Mouse (Mus musculus): Measurements from ENCODE around the gene Snrnp200. TPM values are rescaled to one million over a fixed set of nuclear protein-coding genes. Genes with fewer than 3 reads are reported as not detected.
A peak's percentile ranks its signal among the peaks of the same experiment; 100 is the strongest.
"Not testable (repeated sequence)": the region's sequence is repeated elsewhere in the genome, so short reads cannot be mapped to it uniquely, and the experiment has no call there.

Snrnp200 gene
- total RNA-seq, 2 experiments from 2014 or later: 94.9 to 95.2 TPM

DNA sequence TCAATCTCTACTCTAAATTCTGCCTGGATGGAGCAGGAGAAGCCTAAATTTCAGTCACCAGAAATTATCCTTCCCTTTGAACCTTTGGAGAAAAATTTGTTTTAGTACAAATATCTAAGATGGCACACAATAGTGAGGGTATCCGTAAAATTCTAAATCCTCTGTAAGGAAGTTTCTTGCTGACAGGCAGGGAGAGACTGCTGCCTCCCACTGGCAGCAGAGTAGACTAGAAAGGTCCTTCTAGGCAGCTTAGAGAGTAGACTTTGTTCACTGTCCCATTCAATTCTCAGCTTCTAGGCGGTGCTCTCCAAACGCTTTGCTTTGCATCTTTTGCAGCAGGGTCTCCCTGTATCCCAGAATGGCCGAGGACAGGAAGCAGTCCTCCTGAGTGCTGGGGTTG is 59.7 kb downstream of the Snrnp200 start:
- H3K27ac ChIP-seq: no peak overlapping the region
- no peak overlapping the region for H3K4me3 ChIP-seq
- TF ChIP-seq CTCF (conservative IDR thresholded peaks at IDR 0.05): peak; percentile 67
- no peak for DNase-seq (ENCODE audit: low spot score in 2 of 2)

DNA sequence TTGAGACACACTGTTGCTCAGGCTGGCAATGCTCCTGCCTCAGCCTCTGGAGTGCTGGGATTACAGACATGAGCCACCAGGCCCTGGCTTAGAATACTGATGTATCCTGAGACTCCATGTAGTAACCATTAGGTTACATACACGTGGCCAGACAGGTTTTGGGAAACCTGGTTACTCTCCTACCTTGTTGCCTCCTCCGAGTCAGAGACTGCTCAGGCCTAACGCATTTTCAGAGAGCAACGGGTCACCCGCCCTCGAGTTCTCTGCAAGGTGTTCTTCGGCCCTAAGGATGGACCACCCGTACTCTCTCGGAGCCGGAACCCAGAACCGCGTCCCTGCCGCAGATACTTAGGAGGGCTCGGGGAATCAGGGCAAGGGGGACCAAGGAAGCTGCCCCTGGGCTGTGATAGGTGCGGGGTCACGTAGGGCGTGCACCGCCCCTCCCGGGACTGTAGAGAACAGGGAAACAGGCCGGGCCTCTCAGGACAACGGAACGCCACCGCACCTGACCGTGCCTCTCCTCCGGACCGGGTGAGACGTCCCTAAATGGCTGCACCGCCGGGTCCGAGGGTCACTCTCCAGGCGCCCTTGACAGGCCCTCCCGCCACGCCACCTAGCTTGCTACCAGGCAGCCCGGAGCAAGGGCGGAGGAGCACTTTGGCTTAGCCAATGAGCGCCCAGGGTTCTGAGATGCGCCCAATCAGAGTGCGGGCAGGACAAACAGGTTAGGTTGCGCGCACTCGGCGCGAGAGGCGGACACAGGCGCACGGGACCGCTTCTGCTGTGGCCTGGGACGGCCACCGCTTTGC is 61.5 kb downstream of the Snrnp200 start, which contains the start of gene Stard7:
TSS of gene Stard7 (plus strand) at position 728 of the 809 bp plus-strand sequence.
- TF ChIP-seq CTCF (conservative IDR thresholded peaks at IDR 0.05): peak; percentile 54
- peak within 1 kb of the TSS; percentile 93 for H3K27ac ChIP-seq
- peak; percentile 93 to 97 for DNase-seq (ENCODE audit: low spot score in 2 of 2)
- H3K4me3 ChIP-seq: peak within 1 kb of the TSS; percentile 96

DNA sequence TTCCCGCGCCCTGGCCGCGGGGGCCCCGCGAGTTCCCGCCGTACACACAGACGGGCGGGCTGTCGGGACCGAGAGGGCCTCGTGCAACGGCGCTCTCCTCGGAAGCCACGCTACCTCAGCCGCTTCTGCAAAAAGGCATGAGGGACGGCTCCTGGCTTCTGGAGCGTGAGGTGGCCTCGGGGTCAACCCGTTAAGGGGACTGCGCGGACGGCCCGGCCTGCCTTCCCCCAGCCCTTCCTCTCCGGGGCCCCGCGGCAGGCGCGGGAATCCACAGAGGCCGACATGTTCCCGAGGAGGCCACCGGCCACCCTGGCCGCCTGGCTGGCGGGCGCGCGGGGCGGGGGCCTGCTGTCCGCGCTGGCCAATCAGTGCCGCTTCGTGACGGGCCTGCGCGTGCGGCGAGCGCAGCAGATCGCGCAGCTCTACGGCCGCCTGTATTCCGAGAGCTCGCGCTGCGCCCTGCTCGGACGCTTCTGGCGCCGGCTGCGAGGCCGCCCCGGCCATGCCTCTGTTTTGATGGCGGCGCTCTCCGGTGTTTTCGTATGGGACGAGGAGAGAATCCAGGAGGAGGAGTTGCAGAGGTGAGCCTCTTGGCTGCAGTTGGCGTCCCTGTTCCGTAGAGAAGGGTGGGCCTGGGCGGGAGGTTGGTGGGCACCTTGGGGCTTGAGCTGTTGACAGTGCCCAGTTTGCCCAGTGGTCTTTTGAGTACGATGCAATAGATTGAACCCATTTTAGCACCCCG is 62.3 kb downstream of the Snrnp200 start:
- peak overlapping the region; percentile 96 for H3K4me3 ChIP-seq
- H3K27ac ChIP-seq: peak overlapping the region; percentile 93
- no peak for TF ChIP-seq CTCF (conservative IDR thresholded peaks at IDR 0.05)
- peak; percentile 74 to 81 for DNase-seq (ENCODE audit: low spot score in 2 of 2)

DNA sequence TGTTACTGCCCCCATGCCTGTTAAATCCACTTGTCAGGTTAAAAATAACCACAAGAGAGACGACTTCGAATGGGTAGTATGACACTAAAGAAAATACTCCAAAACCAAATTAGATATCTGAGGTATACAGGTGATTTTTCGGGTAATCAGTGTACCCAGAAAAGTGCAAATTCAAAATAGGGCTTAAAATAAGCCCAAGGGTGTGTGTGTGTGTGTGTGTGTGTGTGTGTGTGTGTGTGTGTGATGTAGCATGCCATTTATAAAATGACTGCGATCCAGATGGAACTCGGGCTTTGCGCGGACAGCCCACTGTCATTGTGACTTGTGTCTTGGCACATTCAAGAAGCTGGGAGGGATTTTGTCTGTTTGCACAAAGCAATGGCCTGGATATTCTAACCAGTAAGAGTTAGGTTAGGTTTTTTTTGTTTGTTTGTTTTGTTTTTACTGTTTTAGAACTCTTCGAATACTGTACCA is 62.9 kb downstream of the Snrnp200 start:
- Histone ChIP-seq H3K4me3 (peak overlapping the region; percentile 96), H3K27ac (peak overlapping the region; percentile 93)
- DNase-seq (ENCODE audit: low spot score in 2 of 2): no peak
- TF ChIP-seq CTCF (conservative IDR thresholded peaks at IDR 0.05): no peak

DNA sequence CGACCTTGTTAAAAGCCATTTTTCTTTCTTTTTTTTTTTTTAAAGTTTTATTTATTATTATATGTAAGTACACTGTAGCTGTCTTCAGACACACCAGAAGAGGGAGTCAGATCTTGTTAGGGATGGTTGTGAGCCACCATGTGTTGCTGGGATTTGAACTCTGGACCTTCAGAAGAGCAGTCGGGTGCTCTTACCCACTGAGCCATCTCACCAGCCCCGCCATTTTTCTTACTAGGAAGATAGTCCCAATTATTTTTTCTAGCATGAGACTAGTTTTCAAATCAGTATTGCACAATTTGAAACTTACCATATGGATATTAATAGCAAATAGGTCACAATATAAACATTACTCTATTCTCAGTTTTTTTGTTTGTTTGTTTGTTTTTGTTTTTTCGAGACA is 63.9 kb downstream of the Snrnp200 start:
- DNase-seq (ENCODE audit: low spot score in 2 of 2); H3K27ac ChIP-seq; H3K4me3 ChIP-seq: not testable (repeated sequence)

DNA sequence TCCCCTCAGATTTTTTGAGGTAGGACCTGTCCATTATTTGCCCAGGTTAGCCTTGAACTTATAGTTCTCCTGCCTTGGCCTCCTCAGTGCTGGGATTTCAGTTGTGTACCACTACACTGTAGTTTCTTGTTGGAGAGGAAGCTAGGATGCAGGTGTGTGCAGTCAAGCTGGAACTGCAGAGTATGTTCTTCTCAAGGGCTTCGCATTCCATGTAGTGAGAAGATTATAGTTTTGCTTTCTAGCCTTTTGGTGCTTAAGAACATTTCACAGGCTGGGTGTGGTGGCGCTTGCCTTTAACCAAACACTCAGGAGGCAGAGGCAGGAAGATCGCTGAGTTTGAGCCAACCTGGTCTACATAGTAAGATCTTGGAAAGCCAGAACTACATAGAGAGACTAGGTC is 64.6 kb downstream of the Snrnp200 start:
- TF ChIP-seq CTCF (conservative IDR thresholded peaks at IDR 0.05): no peak
- H3K27ac ChIP-seq: no peak overlapping the region
- no peak for DNase-seq (ENCODE audit: low spot score in 2 of 2)
- no peak overlapping the region for H3K4me3 ChIP-seq

DNA sequence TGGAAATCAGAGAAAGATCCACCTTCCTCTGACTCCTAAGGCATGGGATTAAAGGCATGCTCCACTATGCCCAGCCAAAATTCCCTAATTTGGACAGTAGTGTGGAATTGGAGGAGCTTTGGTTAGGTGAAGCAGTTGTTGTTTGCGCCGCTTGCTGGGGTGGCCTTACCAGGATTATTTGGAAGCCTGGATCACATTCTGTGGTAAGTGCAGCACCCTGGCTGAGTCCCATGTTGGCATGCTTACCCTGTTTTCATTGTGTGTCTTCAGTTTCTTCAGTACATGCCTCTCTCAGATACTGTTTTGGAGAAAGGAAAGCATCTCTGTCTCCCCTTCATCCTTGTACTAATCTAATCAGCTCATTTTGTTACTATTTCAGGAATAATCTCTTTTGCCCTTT is 66.4 kb downstream of the Snrnp200 start:
- TF ChIP-seq CTCF (conservative IDR thresholded peaks at IDR 0.05): no peak
- H3K27ac ChIP-seq: no peak overlapping the region; the same call in 1 of the 2 replicates
- no peak for DNase-seq (ENCODE audit: low spot score in 2 of 2)
- no peak overlapping the region for H3K4me3 ChIP-seq

DNA sequence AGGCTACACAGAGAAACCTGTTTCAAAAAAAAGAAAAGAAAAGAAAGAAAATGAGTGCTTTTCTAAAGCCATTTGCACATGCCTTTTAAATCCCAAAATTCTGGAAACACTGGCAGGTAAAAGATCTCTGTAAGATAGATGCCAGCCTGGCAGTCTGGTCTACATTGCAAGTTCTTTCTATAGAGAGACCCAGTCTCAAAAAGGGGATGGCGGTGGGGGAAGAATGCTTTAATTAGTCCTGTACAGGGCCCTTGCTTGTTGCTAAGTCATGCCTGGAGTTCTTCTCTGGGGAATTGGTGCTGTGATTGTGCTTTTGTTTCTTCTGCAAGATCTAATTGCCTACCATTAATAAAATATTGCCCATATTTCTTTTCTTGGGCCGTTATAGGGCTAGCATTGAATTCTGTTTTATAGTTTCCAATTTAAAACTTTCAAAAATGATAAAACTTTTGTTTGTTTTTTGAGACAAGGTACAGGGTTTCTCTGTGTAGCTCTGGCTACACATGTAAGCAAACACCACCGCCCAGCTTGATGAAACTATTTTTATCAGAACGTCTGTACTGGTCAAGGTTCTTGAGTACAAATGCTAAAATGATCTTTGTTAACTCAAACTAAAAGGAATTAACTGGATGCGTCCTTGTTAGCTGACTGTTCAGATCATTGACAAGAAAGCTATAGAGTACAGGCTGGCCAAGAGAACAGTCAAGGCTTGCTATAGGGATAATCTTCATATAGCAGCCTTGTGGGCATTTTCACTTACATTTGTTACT is 67.5 kb downstream of the Snrnp200 start:
- no peak overlapping the region for H3K27ac ChIP-seq
- no peak for TF ChIP-seq CTCF (conservative IDR thresholded peaks at IDR 0.05)
- no peak for DNase-seq (ENCODE audit: low spot score in 2 of 2)
- H3K4me3 ChIP-seq: no peak overlapping the region

DNA sequence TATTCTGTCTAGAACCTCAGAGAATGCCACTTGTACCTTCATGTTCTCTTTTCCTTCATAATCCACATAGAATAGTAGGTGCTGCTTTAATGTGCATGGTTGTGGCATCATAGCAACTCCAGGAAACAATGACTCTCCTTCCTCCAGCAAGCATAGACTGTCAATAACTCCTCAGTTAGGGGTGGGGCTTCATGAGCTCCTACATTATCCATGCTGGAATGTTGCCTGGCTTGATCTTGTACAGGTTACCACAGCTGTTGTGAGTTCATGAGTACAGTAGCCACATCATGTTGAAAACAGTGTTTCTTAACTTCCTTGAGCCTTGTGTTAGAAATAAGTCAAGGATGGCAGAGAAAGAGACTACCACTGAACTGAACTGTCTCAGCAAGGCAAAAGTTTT is 70.0 kb downstream of the Snrnp200 start:
- Histone ChIP-seq H3K27ac (no peak overlapping the region), H3K4me3 (no peak overlapping the region)
- DNase-seq (ENCODE audit: low spot score in 2 of 2): no peak
- TF ChIP-seq CTCF (conservative IDR thresholded peaks at IDR 0.05): no peak

Other genes starting within 250 kb of the Snrnp200 start
- 10 to 100 TPM; 12.3 to 13.1 TPM for gene Ap4e1, start 199.7 kb upstream of the Snrnp200 start, total RNA-seq (2021)
- 10 to 100 TPM; 17.3 to 20.2 TPM for gene Blvra, start 137.7 kb upstream of the Snrnp200 start, total RNA-seq (2021)
- gene Ncaph, start 74.4 kb upstream of the Snrnp200 start, total RNA-seq (2021): 1 to 10 TPM; 1.3 to 1.6 TPM
- gene Itpripl1, start 64.9 kb upstream of the Snrnp200 start, total RNA-seq (2021): 1 to 10 TPM; 2.6 TPM
- gene 1810024B03Rik, start 106 bp upstream of the Snrnp200 start, total RNA-seq (2021): 1 to 10 TPM in 1 of 2 experiments, under 1 TPM in 1; 0.91 to 1.1 TPM
- 10 to 100 TPM; 76.1 to 85.1 TPM for gene Ciao1, start 39.4 kb downstream of the Snrnp200 start, total RNA-seq (2021)
- gene Tmem127, start 39.5 kb downstream of the Snrnp200 start, total RNA-seq (2021): 10 to 100 TPM; 67.5 to 78.5 TPM
- 100 to 1,000 TPM; 112 to 117 TPM for gene Stard7, start 61.8 kb downstream of the Snrnp200 start, total RNA-seq (2021)
- gene Dusp2, start 127.8 kb downstream of the Snrnp200 start, total RNA-seq (2021): 1 to 10 TPM; 1.6 to 2.0 TPM
- not detected for gene Astl, start 130.3 kb downstream of the Snrnp200 start, total RNA-seq (2021)
- under 1 TPM in 1 of 2 experiments, not detected in 1; 0.26 TPM for gene Adra2b, start 154.8 kb downstream of the Snrnp200 start, total RNA-seq (2021)
- under 1 TPM; 0.12 to 0.31 TPM for gene Gpat2, start 216.8 kb downstream of the Snrnp200 start, total RNA-seq (2021)
- gene Fahd2a, start 236.2 kb downstream of the Snrnp200 start, total RNA-seq (2021): 10 to 100 TPM; 19.8 to 21.6 TPM

Measured in layer of hippocampus, adult 2 months (tissue).